Mouse (Mus musculus) right cerebral cortex, postnatal 25 days (tissue): ENCODE measurements at regions not wholly inside any gene's neighbourhood (a gene's known extent, or its start where the extent isn't known, plus 50 kb on each side); places are given as distances from the start of the nearest gene placed in this dataset.

Source experiments
- DNase-seq: peaks from one replicate; pipeline ENCODE4 v3.0.0; 2022

DNA sequence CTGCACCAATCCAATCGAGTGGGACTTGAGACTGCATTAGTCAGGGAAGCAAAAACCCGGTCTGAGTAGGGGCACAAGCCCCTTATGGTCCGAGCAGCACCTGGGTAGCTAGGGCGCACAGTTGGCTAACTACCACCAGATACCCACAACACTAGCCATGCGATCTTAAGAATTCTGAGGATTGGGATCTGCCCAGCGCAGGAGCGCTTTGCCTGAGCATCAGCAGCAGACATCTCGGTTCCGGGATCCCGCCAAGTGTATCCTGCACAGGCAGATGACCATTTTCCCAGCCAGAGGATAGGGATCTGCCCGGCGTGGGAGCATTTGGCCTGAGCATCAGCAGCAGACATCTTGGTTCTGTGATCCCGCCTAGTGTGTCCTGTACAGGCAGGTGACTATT, 61.7 kb downstream of the Gm7951 start:
- peak; percentile 3 for DNase-seq
